Mouse (Mus musculus) myocyte (in vitro differentiated cells): ENCODE data around the gene Atp1a2. TPM values are rescaled to one million over a fixed set of nuclear protein-coding genes. Genes with fewer than 3 reads are reported as not detected.

ENCODE experiments used
- H3K27me3 ChIP-seq: one replicate; pipeline ENCODE4 v1.6.1; 2011; ENCODE audit not compliant: control insufficient read depth, insufficient read depth, insufficient read length
- H3K36me3 ChIP-seq: one replicate; pipeline ENCODE4 v1.6.1; 2011; ENCODE audit not compliant: control insufficient read depth, insufficient read depth
- H3K4me2 ChIP-seq: one replicate; pipeline ENCODE4 v1.6.1; 2011; ENCODE audit warnings: low read depth, control low read depth
- H3K4me3 ChIP-seq: one replicate; pipeline ENCODE4 v1.5.1; 2011; ENCODE audit warnings: mild to moderate bottlenecking, control low read depth, moderate library complexity
- H3K79me2 ChIP-seq: one replicate; pipeline ENCODE4 v1.6.1; 2011; ENCODE audit not compliant: control insufficient read depth, insufficient read depth
- H3ac ChIP-seq: one replicate; pipeline ENCODE4 v1.6.1; 2011; ENCODE audit not compliant: control insufficient read depth, insufficient read length
- CEBPB ChIP-seq: IDR thresholded peaks from 2 replicates; pipeline ENCODE4 v1.6.1; 2011; ENCODE audit warnings: mild to moderate bottlenecking, moderate library complexity; ENCODE audit not compliant: poor library complexity, insufficient read depth, severe bottlenecking
- E2F4 ChIP-seq: IDR thresholded peaks from one replicate; pipeline ENCODE4 v1.6.1; 2011; ENCODE audit warnings: mild to moderate bottlenecking, control low read depth, moderate library complexity; ENCODE audit not compliant: insufficient read depth
- MAX ChIP-seq: IDR thresholded peaks from one replicate; pipeline ENCODE4 v1.6.1; 2011; ENCODE audit warnings: low read depth, mild to moderate bottlenecking, control low read depth
- MYOD1 ChIP-seq, 3 experiments: IDR thresholded peaks; one replicate each; pipeline ENCODE4 v1.6.1; 2011; ENCODE audit warnings: control low read depth in 2 of 3, low read depth in 2 of 3, mild to moderate bottlenecking in 2 of 3, moderate library complexity in 1 of 3; ENCODE audit not compliant: insufficient read length in 2 of 3, control insufficient read depth in 1 of 3
- MYOG ChIP-seq, 3 experiments: IDR thresholded peaks; one replicate each; pipeline ENCODE4 v1.6.1; 2011; ENCODE audit warnings: control low read depth in 2 of 3, low read depth in 2 of 3, mild to moderate bottlenecking in 2 of 3; ENCODE audit not compliant: insufficient read length in 2 of 3, control insufficient read depth in 1 of 3, insufficient read depth in 1 of 3
- POLR2A ChIP-seq: IDR thresholded peaks from one replicate; pipeline ENCODE4 v1.6.1; 2011; ENCODE audit warnings: low read depth, mild to moderate bottlenecking, control low read depth, moderate library complexity; ENCODE audit not compliant: insufficient read length
- POLR2AphosphoS2 ChIP-seq: IDR thresholded peaks from one replicate; pipeline ENCODE4 v1.6.1; 2011; ENCODE audit warnings: low read depth, control low read depth; ENCODE audit not compliant: insufficient read length
- REST ChIP-seq: IDR thresholded peaks from one replicate; pipeline ENCODE4 v1.6.1; 2011; ENCODE audit warnings: mild to moderate bottlenecking, control low read depth, moderate library complexity; ENCODE audit not compliant: insufficient read depth, insufficient read length
- SRF ChIP-seq: IDR thresholded peaks from one replicate; pipeline ENCODE4 v1.6.1; 2011; ENCODE audit warnings: low read depth; ENCODE audit not compliant: control insufficient read depth, insufficient read length
- TCF12 ChIP-seq: IDR thresholded peaks from one replicate; pipeline ENCODE4 v1.6.1; 2011; ENCODE audit warnings: mild to moderate bottlenecking, control low read depth; ENCODE audit not compliant: poor library complexity, insufficient read depth, severe bottlenecking
- TCF3 ChIP-seq: IDR thresholded peaks from one replicate; pipeline ENCODE4 v1.6.1; 2011; ENCODE audit warnings: low read depth, control low read depth; ENCODE audit not compliant: insufficient read length
- USF1 ChIP-seq: IDR thresholded peaks from one replicate; pipeline ENCODE4 v1.6.1; 2011; ENCODE audit warnings: low read depth, mild to moderate bottlenecking, control low read depth, moderate library complexity
- polyA plus RNA-seq: library from polyadenylated mRNA; unstranded; fragments of >200 nt; fragmentation: generic; extraction: Trizol; gene quantifications from one replicate; pipeline ENCODE4 v1.2.1, GENCODE M21; 2012; ENCODE audit warnings: missing spikeins

Atp1a2 gene
- polyA plus RNA-seq, 1 experiment, result 92.9 TPM

DNA sequence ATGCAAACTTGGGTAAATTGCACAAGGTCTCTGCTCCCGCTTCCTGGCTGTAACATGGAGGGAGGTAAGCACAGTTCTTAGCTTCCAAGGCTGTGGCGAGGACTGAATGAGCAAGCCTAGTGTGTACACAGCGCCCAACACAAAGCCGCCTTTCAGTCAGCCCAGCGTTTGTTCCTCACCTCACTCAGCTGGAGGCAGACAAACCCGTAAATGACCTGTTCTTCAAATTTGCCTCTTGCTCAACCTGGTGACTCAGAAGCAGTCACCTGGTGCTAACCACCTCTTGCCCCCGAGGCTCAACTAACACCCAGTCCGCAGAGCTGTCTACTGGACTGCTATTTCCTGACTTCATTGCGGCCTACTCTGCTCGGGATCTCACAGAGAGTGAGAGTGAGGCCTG, 10.1 kb upstream of the Atp1a2 start:
- TF ChIP-seq SRF (no peak), MYOD1 (IDR thresholded peaks at IDR 0.05; ENCODE audit: control insufficient read depth in 1 of 3, insufficient read length in 2 of 3, low read depth in 2 of 3) (no peak), E2F4 (no peak)
- Histone ChIP-seq H3K36me3 (no peaks in the 10 kb centered on the region), H3K4me3 (no peak overlapping the region), H3K27me3 (no peaks in the 10 kb centered on the region), H3ac (no peak overlapping the region), H3K4me2 (no peak overlapping the region), H3K79me2 (no peaks in the 10 kb centered on the region)

DNA sequence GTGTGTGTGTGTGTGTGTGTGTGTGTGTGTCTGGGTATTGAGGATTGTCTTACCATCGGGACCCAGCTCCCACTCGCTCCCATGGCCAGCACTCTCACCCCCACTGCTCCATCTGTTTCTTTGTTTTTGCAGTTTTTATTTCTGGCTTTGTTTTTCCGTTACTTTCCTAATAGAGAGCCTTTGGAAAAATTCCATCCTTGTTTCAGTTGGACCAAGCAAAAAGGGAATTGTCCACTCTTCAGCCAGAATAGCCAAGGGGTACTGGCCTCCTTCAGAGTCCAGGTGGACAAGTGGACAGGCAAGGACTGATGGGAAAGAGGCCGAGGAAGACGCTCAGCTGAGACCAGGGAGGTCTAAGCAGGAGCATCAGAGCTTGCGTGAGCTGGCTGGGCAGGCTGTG, 9.0 kb upstream of the Atp1a2 start:
- Histone ChIP-seq H3K79me2 (no peaks in the 10 kb centered on the region), H3K27me3 (no peaks in the 10 kb centered on the region), H3K36me3 (no peaks in the 10 kb centered on the region), H3K4me2 (no peak overlapping the region), H3ac (no peak overlapping the region), H3K4me3 (no peak overlapping the region)
- TF ChIP-seq POLR2AphosphoS2, result no peak
- TF ChIP-seq TCF12, result no peak

DNA sequence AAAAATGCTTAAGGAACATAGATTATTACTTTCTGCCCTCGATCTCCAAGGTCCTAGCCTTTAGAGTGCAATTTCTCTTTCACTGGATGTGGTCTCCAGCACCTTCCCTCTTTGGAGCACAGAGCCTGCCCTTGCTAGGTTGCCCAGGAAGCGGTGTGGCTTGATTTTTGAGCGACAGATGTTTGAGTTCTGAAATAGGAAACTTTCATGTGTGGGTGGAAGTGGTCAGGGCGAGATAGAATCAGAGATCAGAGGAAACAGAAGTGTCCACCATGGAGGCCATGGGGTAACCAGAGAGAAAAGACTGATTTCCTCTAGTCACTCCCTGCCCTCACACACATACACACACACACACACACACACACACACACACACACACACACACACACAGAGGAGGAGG, 8.3 kb upstream of the Atp1a2 start:
- H3K79me2 ChIP-seq, result no peaks in the 10 kb centered on the region
- no peaks in the 10 kb centered on the region for H3K36me3 ChIP-seq
- no peaks in the 10 kb centered on the region for H3K27me3 ChIP-seq
- no peak overlapping the region for H3K4me3 ChIP-seq
- H3K4me2 ChIP-seq, result peak overlapping the region; percentile 49
- TF ChIP-seq MYOD1 (IDR thresholded peaks at IDR 0.05; ENCODE audit: control insufficient read depth in 1 of 3, insufficient read length in 2 of 3, low read depth in 2 of 3) (peak in 2 of 3 experiments; percentile 34 to 53), CEBPB (no peak), TCF12 (no peak)
- no peak overlapping the region for H3ac ChIP-seq

DNA sequence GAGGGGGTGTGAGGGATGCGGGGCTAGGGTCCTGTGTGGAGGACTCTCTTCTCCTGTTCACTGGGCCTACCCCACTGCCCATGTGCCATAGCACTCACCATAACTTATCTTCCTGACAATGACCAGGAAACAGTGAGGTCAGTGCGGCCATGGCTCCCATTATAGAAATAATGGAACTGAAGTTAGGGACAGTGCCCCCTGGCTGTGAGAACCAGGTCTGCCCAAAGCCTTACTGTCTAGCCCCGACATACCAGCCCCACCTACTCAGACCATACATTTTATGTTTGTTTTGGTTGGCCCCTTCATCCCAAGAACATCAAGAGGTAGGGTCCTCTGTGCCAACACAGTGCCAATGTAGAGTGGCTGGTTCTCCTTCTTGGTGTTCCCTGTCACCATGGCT, 7.8 kb upstream of the Atp1a2 start:
- Histone ChIP-seq H3K36me3 (no peaks in the 10 kb centered on the region), H3K4me3 (no peak overlapping the region), H3K4me2 (peak overlapping the region; percentile 49), H3K27me3 (no peaks in the 10 kb centered on the region), H3ac (no peak overlapping the region), H3K79me2 (no peaks in the 10 kb centered on the region)
- no peak for TF ChIP-seq TCF12
- TF ChIP-seq SRF, result no peak
- TF ChIP-seq POLR2A, result no peak
- TF ChIP-seq MYOD1 (IDR thresholded peaks at IDR 0.05; ENCODE audit: control insufficient read depth in 1 of 3, insufficient read length in 2 of 3, low read depth in 2 of 3), result no peak
- TF ChIP-seq REST, result no peak
- TF ChIP-seq POLR2AphosphoS2, result no peak
- no peak for TF ChIP-seq CEBPB
- TF ChIP-seq E2F4, result no peak
- no peak for TF ChIP-seq TCF3
- TF ChIP-seq USF1, result no peak
- no peak for TF ChIP-seq MYOG (IDR thresholded peaks at IDR 0.05; ENCODE audit: control insufficient read depth in 1 of 3, insufficient read depth in 1 of 3, insufficient read length in 2 of 3, low read depth in 2 of 3)

DNA sequence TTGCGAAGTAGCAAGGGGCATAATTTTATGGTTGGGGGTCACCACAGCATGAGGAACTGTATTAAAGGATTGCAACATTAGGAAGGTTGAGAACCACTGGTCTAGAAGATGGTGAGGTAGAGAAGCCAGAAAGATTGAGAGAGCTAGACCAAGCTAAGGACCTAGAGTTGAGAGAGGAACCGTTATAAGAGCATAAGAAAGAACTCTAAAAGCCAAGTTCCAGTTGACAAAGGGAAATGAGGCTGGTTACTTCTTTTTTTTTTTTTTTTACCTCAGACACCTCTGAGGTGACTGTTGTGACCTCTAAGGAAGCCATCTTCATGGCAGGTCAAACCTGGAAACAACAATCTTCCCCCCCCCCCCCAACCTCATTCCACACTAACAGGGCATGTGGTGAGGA, 7.3 kb upstream of the Atp1a2 start:
- Histone ChIP-seq H3K36me3 (no peaks in the 10 kb centered on the region), H3K4me3 (no peak overlapping the region), H3K27me3 (no peaks in the 10 kb centered on the region), H3K79me2 (no peaks in the 10 kb centered on the region), H3ac (no peak overlapping the region), H3K4me2 (no peak overlapping the region)
- TF ChIP-seq CEBPB, result no peak

DNA sequence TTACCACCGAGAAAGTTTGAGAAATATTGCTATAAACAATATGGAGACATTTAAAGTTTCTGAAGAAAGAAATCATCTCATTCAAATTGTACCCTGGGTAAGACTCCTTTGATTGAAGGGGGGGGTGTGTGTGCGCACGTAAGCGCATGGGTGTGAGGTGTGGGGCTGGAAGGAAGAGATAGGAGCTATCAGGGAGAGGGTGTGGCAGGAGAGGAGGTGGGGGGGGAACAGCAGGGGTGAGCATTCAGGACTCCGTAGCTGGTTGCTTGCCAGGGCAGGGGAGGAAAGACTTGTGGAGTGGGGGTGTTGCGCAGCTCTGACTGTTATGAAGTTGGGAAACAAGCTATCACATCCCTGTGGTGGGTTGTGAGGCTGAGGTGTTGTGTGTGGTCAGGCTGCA, 6.6 kb upstream of the Atp1a2 start:
- Histone ChIP-seq H3K4me2 (no peak overlapping the region), H3K4me3 (no peak overlapping the region), H3ac (no peak overlapping the region), H3K79me2 (no peaks in the 10 kb centered on the region), H3K36me3 (no peaks in the 10 kb centered on the region), H3K27me3 (no peaks in the 10 kb centered on the region)
- TF ChIP-seq POLR2AphosphoS2 (no peak), USF1 (no peak), MYOG (IDR thresholded peaks at IDR 0.05; ENCODE audit: control insufficient read depth in 1 of 3, insufficient read depth in 1 of 3, insufficient read length in 2 of 3, low read depth in 2 of 3) (no peak), MYOD1 (IDR thresholded peaks at IDR 0.05; ENCODE audit: control insufficient read depth in 1 of 3, insufficient read length in 2 of 3, low read depth in 2 of 3) (no peak), TCF12 (no peak), SRF (no peak), E2F4 (no peak), REST (no peak), POLR2A (no peak), CEBPB (no peak), TCF3 (no peak), MAX (no peak)
